ENCODE assay signal across 9 mouse cellular contexts in genomic region chr11:96193521-96194400, GRCm38 (mm10). TPM values are rescaled to one million over a fixed set of nuclear protein-coding genes. Genes with fewer than 3 reads are reported as not detected.
A peak's percentile ranks its signal among the peaks of the same experiment; 100 is the strongest.
DNase-seq lines count a peak whose midpoint lies in the region; ATAC-seq lines count a peak whose summit lies in the region.
"Had no signal": no experiment of that assay in that cellular context is flagged by ENCODE, and none has a peak within 500 bp of the region (broad histone marks: within the 10 kb centered on the region; RNA-seq: fewer than 3 reads in every experiment).

TSS of gene Hoxb13 (plus strand) at chr11:96194316.

- no peak within 1 kb of the TSS for H3K27ac ChIP-seq in heart, embryonic 12.5 days (ENCODE audit: poor library complexity, severe bottlenecking)
- no peak within 1 kb of the TSS for H3K27ac ChIP-seq in limb, embryonic 10.5 days

- peak within 1 kb of the TSS; percentile 38 for H3K4me2 ChIP-seq in heart, embryonic 12.5 days

- H3K4me1 ChIP-seq in heart, embryonic 12.5 days (replicated peaks): peaks cover 9% of the 10 kb centered on the region; the same call in 1 of the 2 replicates
- peaks cover 24% of the 10 kb centered on the region for H3K4me1 ChIP-seq in limb, embryonic 10.5 days

- ATAC-seq in heart, embryonic 12.5 days (ENCODE audit: insufficient number of reproducible peaks, low FRiP score): no peak

- peaks cover 96% of the 10 kb centered on the region for H3K27me3 ChIP-seq in heart, embryonic 12.5 days (replicated peaks)
- peaks cover 100% of the 10 kb centered on the region for H3K27me3 ChIP-seq in limb, embryonic 10.5 days (ENCODE audit: low read depth, poor library complexity, severe bottlenecking)
- H3K27me3 ChIP-seq: CH12.LX had no signal

- H3K36me3 ChIP-seq in heart, embryonic 12.5 days: no peaks in the 10 kb centered on the region
- no peaks in the 10 kb centered on the region for H3K36me3 ChIP-seq in limb, embryonic 10.5 days

- peak within 1 kb of the TSS; percentile 22 for H3K4me3 ChIP-seq in heart, embryonic 12.5 days
- H3K4me3 ChIP-seq in limb, embryonic 10.5 days: peak within 1 kb of the TSS; percentile 35

- WGBS in heart, embryonic 12.5 days: under 1% methylated on average over 35 of the region's 35 CpGs
- under 1% methylated on average over 35 of the region's 35 CpGs for WGBS in limb, embryonic 10.5 days

- no peak for DNase-seq in heart, adult 9 months (ENCODE audit: low spot score in 2 of 2)
- DNase-seq in urinary bladder, postnatal 14 days (ENCODE audit: low spot score): peak; percentile 70
- DNase-seq in urinary bladder, postnatal 10 days (ENCODE audit: low spot score): no peak
- peak; percentile 73 for DNase-seq in limb, embryonic 10.5 days (ENCODE audit: low spot score)
- DNase-seq in layer of hippocampus, adult 9-11 months: no peak
- DNase-seq in right cerebral cortex, postnatal 10 days (ENCODE audit: low spot score in 2 of 2): no peak
- DNase-seq in spleen, adult 12 weeks (ENCODE audit: low spot score): no peak

- no peaks in the 10 kb centered on the region for H3K9me3 ChIP-seq in heart, embryonic 12.5 days (replicated peaks)
- H3K9me3 ChIP-seq in limb, embryonic 10.5 days (replicated peaks): no peaks in the 10 kb centered on the region

- no peak within 1 kb of the TSS for H3K9ac ChIP-seq in heart, embryonic 12.5 days

RNA-seq across cellular contexts. Expression of gene Hoxb13, which starts in this region (rescaled TPM):
- not detected in 2 replicates for polyA plus RNA-seq in heart, embryonic 12.5 days (2016; fragmentation: Nextera tagmentation; extraction: Ambion mirVana)
- polyA plus RNA-seq in limb, embryonic 10.5 days (2016; fragmentation: Nextera tagmentation; extraction: Ambion mirVana): not detected in 2 replicates

Comparison
In these comparisons a context has a peak if more than half of its experiments do, and no peak if none do; other contexts are left out.
1. Peak in DNase-seq and H3K4me3 ChIP-seq in limb, embryonic 10.5 days; RNA of the gene not detected or under 1 TPM.